Mouse (Mus musculus) layer of hippocampus, adult 8-10 months (tissue): ENCODE measurements around the gene Depdc5. TPM values are rescaled to one million over a fixed set of nuclear protein-coding genes. Genes with fewer than 3 reads are reported as not detected.
"Not testable (repeated sequence)": the region's sequence is repeated elsewhere in the genome, so short reads cannot be mapped to it uniquely, and the experiment has no call there.

Experiments used
- DNase-seq, 2 experiments: peaks; one replicate each; pipeline ENCODE4 v3.0.0; 2022; ENCODE audit warnings: low spot score in 2 of 2
- total RNA-seq, 4 experiments: library from RNA; stranded (reverse); gene quantifications; 2 replicates each; pipeline ENCODE4 v1.2.4; 2022

Gene Depdc5
- total RNA-seq, 4 experiments from 2014 or later: 68.2 to 75.3 (median 72.5) TPM

DNA sequence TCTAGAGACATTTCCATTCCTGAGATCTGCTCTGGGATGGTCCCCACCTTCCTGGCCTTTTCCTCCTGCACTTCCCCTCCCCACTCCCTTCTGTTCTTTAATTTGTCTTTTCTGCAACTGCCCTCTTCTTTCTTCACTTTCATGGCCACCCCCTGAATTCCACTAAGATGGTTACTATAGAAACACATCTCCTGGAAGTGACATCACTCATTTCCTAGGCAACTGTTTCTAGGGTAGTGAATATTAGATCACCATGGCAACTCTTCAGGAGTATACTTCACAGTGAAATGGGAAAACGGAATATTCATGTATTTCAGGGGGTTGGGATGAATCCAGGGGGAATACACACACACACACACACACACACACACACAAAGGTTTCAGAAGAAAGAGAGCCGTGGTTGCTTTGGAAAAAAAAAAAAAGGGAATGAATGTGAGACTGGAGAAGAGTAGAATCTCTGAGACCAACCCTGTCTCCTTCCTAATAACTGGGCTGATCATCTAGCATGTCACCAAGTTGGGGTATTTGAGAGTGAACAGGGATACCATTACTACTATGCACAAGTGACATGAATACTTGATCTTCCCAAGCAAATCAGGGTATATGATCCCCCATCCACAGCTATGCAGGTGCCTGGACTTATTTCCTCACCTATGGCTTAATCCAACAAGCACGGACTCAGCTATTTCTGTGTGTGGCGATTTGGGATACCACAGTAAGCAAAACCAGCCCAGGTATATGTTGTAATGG, 167.1 kb downstream of the Depdc5 start:
- DNase-seq: no peak

DNA sequence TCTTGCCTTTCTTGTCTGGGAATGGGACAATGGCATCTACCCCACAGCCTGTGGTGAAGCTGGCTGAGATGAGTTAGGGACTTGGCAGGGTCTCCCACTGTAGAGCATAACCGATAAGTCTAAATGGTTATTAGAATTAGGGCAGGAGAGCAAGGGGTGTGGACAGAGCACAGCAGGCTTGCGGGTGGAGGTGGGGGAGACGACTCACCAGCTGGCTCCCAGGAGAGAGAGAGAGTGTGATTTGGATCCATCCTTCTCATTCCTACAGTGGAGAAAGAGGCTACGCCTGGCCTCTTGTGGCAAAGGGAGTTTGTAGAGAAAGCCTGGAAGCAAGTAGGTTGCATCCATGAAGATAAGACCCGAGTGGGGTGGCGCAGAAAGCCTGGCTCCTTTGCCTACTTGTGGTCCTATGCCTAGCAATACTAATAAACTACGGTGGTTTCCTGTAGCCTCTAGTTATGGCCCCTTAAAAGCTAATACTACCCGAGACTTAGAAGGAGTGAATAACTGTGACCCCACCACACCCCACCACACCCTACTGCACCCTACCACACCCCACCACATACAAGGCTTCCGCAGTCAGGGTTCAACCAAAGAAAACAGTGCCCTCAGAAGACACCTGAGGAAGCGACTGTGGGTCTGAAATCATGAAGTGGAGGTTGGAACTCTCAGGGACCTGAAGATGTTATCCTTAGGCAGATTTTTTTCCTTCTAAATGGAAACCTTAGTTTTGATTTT, 168.7 kb downstream of the Depdc5 start:
- no peak for DNase-seq

DNA sequence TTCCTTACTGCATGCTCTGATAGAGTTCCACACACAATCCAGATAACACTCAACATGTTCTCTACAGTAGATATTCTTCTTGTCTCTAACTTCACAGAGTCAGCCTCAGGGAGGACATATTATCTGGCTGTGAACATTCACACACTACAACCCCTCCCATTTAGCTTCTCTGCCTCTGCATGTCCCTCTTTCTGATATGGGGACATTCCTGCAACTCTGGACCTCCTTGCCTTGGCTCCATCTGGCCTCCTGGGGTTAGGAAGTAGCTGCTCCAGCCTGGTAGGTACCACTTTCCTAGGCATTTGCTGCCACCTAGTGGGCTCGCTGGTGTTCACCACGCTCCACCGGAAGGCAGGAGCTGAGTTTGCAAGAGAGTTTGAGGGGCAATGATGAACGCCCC, 169.6 kb downstream of the Depdc5 start:
- DNase-seq: peak; percentile 61 to 82

DNA sequence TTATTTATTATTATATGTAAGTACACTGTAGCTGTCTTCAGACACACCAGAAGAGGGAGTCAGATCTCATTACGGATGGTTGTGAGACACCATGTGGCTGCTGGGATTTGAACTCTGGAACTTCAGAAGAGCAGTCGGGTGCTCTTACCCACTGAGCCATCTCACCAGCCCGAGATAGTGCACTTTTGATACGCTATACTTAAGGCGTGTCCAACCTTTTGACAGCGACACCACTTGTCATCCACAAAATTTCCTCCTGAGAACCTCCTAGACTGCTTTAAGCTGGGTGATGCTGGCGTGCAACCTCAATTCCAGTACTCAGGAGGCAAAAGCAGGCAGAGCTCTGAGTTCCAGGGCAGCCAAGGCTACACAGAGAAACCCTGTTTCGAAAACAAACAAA, 170.1 kb downstream of the Depdc5 start:
- DNase-seq: not testable (repeated sequence)

DNA sequence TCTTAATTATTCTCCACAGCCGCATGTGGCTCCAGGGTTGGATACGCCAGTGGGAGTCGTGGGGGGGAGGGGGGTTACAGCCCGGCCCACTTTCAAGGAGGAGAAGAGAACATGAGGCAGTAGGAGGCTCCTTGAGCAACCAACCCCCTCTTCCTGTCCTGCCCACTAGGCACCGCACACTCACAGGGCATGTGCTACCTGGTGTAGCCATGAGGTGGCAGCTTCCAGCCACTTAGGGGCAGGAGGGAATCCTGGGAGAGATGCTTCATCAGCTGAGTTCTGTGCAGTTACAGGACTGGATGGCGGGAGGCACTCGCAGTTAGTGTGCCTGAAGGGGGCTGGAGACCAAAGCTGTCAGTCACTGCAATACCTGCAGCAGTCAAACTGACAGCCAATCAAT, 170.6 kb downstream of the Depdc5 start:
- no peak for DNase-seq

DNA sequence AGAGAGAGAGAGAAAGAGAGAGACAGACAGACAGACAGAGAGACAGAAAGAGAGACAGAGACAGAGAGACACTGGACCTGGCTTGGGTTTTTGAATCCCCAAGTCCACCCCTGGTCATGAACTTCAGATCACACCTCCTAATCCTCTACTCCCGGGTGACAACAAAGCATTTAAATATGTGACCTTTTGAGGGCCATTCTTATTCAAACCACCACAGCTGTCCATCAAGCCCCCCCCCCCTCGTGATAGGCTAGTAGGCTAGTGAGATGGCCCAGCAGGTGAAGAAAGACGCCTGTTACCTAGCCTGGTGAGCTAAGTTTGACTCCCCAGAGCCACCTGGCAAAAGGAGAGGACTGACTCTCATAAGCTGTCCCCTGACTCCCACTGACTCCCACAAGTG, 171.4 kb downstream of the Depdc5 start:
- DNase-seq: no peak

DNA sequence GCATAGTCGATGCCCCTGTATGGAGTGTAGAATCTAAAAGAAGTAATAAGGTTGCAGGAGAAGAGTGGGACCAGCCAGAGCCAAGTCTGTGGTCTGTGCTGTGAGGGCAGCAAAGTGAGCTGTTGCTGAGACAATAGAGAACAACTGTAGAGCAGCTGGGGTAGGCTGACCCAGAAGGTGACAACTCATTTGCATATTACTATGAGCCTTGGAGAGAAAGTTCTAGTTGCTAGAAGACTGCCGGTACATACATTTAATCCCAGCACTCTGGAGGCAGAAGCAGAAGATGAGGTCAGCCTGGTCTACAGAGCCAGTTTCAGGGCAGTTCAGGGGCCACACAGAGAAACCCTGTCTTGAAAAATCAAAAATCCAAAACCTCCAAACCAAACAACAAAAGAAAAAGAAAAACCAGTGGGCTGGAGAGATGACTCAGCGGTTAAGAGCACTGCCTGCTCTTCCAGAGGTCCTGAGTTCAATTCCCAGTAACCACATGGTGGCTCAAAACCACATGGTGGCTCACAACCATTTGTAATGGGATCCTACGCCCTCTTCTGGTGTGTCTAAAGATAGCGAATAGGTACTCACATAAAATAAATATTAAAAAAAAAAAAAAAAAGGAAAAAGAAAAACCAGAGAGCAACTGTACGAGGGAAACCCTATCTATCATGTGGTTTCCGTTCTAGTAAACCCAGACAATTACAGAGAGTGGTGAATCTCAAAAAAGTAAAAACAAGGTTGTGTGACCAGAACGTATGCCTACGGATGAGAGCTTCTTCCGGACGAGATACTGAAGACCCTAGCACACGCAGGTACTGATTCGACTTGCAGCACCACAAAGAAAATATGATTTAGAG, 175.4 kb downstream of the Depdc5 start:
- DNase-seq: no peak

DNA sequence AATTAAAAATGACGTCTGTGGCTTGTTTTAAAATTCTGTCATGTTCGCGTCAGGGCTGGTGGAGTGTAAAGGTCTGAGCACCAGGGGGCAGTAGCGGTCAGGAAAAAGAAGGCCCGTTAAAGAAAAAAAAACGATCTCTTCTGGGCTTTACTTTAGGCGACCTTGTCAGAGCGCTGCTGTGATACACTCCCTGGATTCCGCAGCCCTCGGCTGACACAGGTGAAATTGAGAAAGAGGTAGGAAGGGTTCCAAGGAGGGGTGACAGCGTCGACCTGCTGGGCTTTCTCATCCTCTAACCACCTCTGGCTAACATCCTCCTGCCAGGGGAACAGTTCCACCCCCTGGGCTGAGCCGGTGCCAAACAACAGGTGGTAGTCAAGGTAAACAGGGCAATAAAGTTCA, 176.0 kb downstream of the Depdc5 start:
- peak in 1 of 2 experiments; percentile 63 for DNase-seq

DNA sequence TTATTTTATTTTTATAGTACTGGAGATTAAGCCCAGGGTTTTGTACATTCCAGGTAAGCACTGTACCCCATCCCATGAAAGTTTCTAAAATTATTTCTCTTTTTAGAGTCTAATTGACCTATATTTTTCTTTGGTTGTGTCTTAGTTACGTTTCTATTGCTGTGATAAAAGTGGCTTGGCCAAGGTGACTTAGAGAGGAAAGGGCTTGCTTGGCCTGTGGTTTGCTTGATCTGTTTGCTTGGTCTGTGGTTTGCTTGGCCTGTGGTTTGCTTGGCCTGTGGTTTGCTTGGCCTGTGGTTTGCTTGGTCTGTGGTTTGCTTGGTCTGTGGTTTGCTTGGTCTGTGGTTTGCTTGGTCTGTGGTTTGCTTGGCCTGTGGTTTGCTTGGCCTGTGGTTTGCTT, 177.2 kb downstream of the Depdc5 start:
- not testable (repeated sequence) for DNase-seq

DNA sequence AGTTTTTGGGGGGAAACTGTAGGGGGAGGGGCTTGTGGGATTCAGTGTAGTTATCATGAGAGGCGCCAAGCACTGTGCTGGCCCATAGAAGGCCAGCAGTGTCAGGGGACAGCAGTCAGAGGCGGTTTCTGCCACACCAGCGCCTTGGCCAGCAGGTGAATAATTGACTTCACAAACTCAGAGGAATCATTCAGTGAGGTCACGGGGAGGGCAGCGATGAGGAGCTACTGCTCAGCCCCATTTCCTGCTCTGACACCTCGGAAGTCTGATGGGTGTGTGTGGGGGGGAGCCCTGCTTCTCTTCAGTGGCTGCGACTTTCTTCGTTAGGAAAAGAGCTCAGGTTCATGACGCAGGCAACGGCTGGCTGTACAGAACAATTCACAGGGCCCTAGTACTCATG, 179.9 kb downstream of the Depdc5 start:
- DNase-seq: no peak

Other genes starting within 250 kb of the Depdc5 start
- gene Pisd, start 78.1 kb upstream of the Depdc5 start, total RNA-seq: 10 to 100 TPM; 60.9 to 65.6 (median 65.0) TPM
- gene Gm20671, start 36.6 kb upstream of the Depdc5 start, total RNA-seq: not detected
- 10 to 100 TPM; 42.3 to 65.8 (median 48.6) TPM for gene Prr14l, start 9.4 kb upstream of the Depdc5 start, total RNA-seq
- 1,000 to 10,000 TPM in 3 of 4 experiments, 100 to 1,000 TPM in 1; 959 to 1,113 (median 1,048) TPM for gene Ywhah, start 155.1 kb downstream of the Depdc5 start, total RNA-seq
- under 1 TPM; 0.08 to 0.33 (median 0.18) TPM for gene Slc5a1, start 240.5 kb downstream of the Depdc5 start, total RNA-seq